Mouse (Mus musculus) C3H10T1/2 (cell line): ENCODE data around the gene Olfr588-ps1. TPM values are rescaled to one million over a fixed set of nuclear protein-coding genes. Genes with fewer than 3 reads are reported as not detected.

ENCODE experiments used
- polyA plus RNA-seq, 2 experiments: library from polyadenylated mRNA; unstranded; fragments of >200 nt; fragmentation: generic; extraction: Trizol; gene quantifications; one replicate each; pipeline ENCODE4 v1.2.1; 2012; ENCODE audit warnings: missing spikeins in 2 of 2

The Olfr588-ps1 gene
- not detected for polyA plus RNA-seq

DNA sequence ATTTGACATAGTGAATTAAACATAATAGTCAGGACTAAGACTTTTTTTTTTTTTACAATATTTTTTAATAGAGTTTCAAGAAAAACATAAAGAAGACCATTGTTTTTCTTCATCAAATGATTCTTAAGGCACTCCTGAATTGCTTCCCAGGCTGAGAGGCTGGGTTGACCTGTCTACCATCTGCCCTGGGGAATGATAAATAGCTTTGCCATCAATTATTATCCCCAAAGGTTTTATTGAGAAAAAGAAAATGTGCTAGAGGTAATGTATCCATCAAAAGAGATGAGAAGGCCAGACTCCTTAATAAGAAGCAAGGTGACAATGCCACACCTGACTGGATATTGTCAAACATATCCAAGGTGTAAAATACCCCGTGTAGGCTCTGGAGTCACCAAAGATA, at the start of gene Olfr588-ps1:
TSS of gene Olfr588-ps1 (plus strand) at position 301 of the 400 bp plus-strand sequence.

GRCm38 (mm10) chr7:103097420-103097819, 43.3 kb upstream of the Olfr588-ps1 start, which contains the start of gene Olfr585:
Olfr585 (plus strand) TSS chr7:103097720.

DNA sequence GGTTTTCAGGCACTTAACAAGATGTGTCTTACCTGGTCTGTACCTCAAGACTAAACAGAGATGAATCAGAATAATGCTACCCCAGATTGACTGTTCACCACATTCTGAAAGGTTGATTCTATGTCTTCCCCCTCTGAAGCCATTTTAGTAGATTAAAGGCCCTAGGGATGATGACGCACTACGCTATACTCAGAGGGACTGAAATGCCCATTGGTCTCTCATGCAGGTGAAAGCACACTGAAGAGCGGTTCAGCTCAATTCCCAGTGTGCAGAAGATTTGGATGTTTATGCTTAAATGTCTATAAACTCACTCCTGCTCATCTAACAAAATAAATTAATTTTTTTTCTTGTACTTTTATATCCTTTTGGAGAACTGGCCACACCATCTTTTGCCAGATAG, 15.1 kb upstream of the Olfr588-ps1 start, which contains the start of gene Olfr586:
TSS of gene Olfr586 (minus strand) at position 101 of the 400 bp plus-strand sequence.

GRCm38 (mm10) chr7:103156256-103156655, 15.6 kb downstream of the Olfr588-ps1 start, which contains the start of gene Olfr589:
Olfr589 (minus strand) TSS chr7:103156356.

DNA sequence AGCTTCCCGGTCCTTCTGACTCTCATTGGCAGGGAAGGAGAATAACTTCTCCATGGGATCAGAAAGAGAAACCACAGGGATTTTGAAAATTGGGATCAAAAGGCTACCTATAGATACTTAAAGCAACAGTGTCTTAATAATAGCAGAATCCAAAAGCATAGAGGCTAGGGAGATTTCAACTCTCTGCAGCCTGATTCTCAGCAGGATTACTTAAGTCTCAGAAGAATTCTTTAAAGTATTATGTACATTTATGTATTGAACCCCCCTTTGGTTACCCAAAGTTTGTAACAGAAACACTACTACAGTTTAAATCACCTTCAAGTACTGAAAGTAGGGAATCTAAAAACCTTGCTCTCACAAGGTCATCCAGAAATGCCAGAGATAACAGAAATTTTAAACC, 37.6 kb downstream of the Olfr588-ps1 start, which contains the start of gene Olfr591:
TSS of gene Olfr591 (minus strand) at position 101 of the 400 bp plus-strand sequence.

GRCm38 (mm10) chr7:103184503-103184902, 43.8 kb downstream of the Olfr588-ps1 start, which contains the start of gene Olfr592:
Olfr592 (plus strand) TSS chr7:103184803.

Other genes with a start within 250 kb of the Olfr588-ps1 start
- gene Olfr569, start 250.0 kb upstream of the Olfr588-ps1 start, polyA plus RNA-seq = not detected
- not detected for gene Olfr570, start 246.3 kb upstream of the Olfr588-ps1 start, polyA plus RNA-seq
- gene Olfr571, start 223.3 kb upstream of the Olfr588-ps1 start, polyA plus RNA-seq = not detected
- not detected for gene Olfr572, start 216.5 kb upstream of the Olfr588-ps1 start, polyA plus RNA-seq
- not detected for gene Olfr573-ps1, start 198.3 kb upstream of the Olfr588-ps1 start, polyA plus RNA-seq
- gene Olfr574, start 192.4 kb upstream of the Olfr588-ps1 start, polyA plus RNA-seq = not detected
- not detected for gene Olfr575, start 182.1 kb upstream of the Olfr588-ps1 start, polyA plus RNA-seq
- not detected for gene Olfr576, start 178.2 kb upstream of the Olfr588-ps1 start, polyA plus RNA-seq
- gene Olfr577, start 164.9 kb upstream of the Olfr588-ps1 start, polyA plus RNA-seq = not detected
- gene Olfr578, start 151.6 kb upstream of the Olfr588-ps1 start, polyA plus RNA-seq = not detected
- not detected for gene Olfr582, start 102.9 kb upstream of the Olfr588-ps1 start, polyA plus RNA-seq
- gene Olfr583, start 89.6 kb upstream of the Olfr588-ps1 start, polyA plus RNA-seq = not detected
- not detected for gene Olfr584, start 59.0 kb upstream of the Olfr588-ps1 start, polyA plus RNA-seq
- not detected for gene Olfr585, start 43.2 kb upstream of the Olfr588-ps1 start, polyA plus RNA-seq
- not detected for gene Olfr586, start 15.2 kb upstream of the Olfr588-ps1 start, polyA plus RNA-seq
- gene Olfr589, start 15.5 kb downstream of the Olfr588-ps1 start, polyA plus RNA-seq = not detected
- gene Olfr591, start 37.5 kb downstream of the Olfr588-ps1 start, polyA plus RNA-seq = not detected
- not detected for gene Olfr592, start 43.9 kb downstream of the Olfr588-ps1 start, polyA plus RNA-seq
- not detected for gene Olfr593, start 71.0 kb downstream of the Olfr588-ps1 start, polyA plus RNA-seq
- not detected for gene Olfr594, start 76.1 kb downstream of the Olfr588-ps1 start, polyA plus RNA-seq
- not detected for gene Usp17ld, start 111.6 kb downstream of the Olfr588-ps1 start, polyA plus RNA-seq
- gene Olfr596, start 164.8 kb downstream of the Olfr588-ps1 start, polyA plus RNA-seq = not detected
- not detected for gene Olfr597, start 175.4 kb downstream of the Olfr588-ps1 start, polyA plus RNA-seq
- gene Olfr598, start 182.7 kb downstream of the Olfr588-ps1 start, polyA plus RNA-seq = not detected
- not detected for gene Olfr599, start 195.0 kb downstream of the Olfr588-ps1 start, polyA plus RNA-seq
- not detected for gene Olfr600, start 208.8 kb downstream of the Olfr588-ps1 start, polyA plus RNA-seq
- gene Olfr601, start 221.8 kb downstream of the Olfr588-ps1 start, polyA plus RNA-seq = not detected
- not detected for gene Olfr603, start 245.3 kb downstream of the Olfr588-ps1 start, polyA plus RNA-seq